Mouse (Mus musculus) E14TG2a.4 (cell line): ENCODE measurements around the gene Gpr179.

Experiments
- H3K27me3 ChIP-seq: 2 replicates; pipeline ENCODE4 v1.6.1; 2014; ENCODE audit warnings: low read length, control low read depth; ENCODE audit not compliant: insufficient read depth
- H3K36me3 ChIP-seq: 2 replicates; pipeline ENCODE4 v1.6.1; 2014; ENCODE audit warnings: low read length, control low read depth; ENCODE audit not compliant: insufficient read depth
- H3K4me1 ChIP-seq: replicated peaks from 2 replicates; pipeline ENCODE4 v1.6.1; 2014; ENCODE audit warnings: low read depth, low read length, control low read depth
- H3K4me3 ChIP-seq: replicated peaks from 2 replicates; pipeline ENCODE4 v1.5.1; 2014; ENCODE audit warnings: mild to moderate bottlenecking, low read length
- H3K9me3 ChIP-seq: 2 replicates; pipeline ENCODE4 v1.6.1; 2014; ENCODE audit warnings: low read length, control low read depth
- CTCF ChIP-seq: conservative IDR thresholded peaks from 2 replicates; pipeline ENCODE4 v1.5.1; 2014; ENCODE audit warnings: low read length
- NANOG ChIP-seq: IDR thresholded peaks from 2 replicates; pipeline ENCODE4 v1.6.1; 2014; ENCODE audit warnings: borderline replicate concordance, low read length, mixed read lengths
- POU5F1 ChIP-seq: IDR thresholded peaks from 2 replicates; pipeline ENCODE4 v1.6.1; 2014; ENCODE audit warnings: low read length, borderline replicate concordance

The Gpr179 gene

DNA sequence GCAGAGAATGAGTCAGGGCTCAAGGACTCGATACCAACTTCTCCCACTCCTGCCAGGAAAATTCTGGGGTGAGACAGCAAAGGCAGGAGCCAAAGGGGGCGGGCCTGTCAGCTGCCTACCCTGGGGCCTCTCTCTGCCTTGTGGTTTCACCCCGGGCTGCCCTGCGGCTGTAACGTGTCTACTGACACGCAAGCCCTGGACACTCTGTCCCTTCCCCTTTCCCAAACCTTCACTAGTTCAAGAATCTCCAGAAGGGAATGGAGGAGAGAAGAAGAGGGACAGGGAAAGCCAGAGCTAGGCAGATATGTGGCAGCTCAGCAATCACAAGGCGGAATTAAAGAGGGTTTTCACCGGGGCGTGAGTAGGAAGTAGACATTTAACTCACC lies 42.4 kb downstream of the Gpr179 start:
- Histone ChIP-seq H3K4me3 (peak overlapping the region; percentile 85), H3K4me1 (peaks cover 57% of the 10 kb centered on the region), H3K27me3 (no peaks in the 10 kb centered on the region), H3K9me3 (no peaks in the 10 kb centered on the region), H3K36me3 (peaks cover 3% of the 10 kb centered on the region; the same call in 1 of the 2 replicates)
- TF ChIP-seq NANOG (no peak), POU5F1 (no peak), CTCF (no peak)

DNA sequence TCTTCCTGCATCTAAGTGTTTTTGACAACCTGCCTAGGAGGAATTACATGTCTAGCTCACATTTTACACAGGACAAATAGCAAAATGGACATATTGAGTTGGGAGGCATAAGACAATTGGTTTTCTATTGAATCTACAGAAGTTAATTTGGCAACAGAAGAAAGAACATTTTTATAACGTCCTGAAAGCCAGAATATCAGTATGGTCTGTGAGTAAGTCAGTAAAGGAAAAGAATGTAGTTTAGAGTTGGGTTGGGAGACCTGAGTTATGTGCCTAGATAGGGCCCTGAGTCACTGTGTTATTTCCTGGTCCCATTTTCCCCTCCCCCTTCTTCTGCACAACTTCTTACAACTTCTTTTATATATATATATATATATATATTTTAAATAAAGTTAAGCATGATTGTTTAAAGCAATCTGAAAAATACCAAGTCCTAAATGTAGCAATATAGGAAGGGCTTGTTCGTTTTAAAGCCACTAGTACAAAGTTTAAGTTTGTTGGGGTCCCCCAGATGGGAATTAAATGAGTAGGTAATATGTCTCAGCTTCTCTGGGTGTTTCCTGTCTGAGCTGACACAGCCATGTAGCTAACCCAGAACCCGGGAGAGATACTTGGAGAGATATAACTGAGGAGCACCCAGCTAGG lies 42.9 kb downstream of the Gpr179 start:
- Histone ChIP-seq H3K36me3 (peaks cover 3% of the 10 kb centered on the region; the same call in 1 of the 2 replicates), H3K4me1 (peaks cover 59% of the 10 kb centered on the region), H3K4me3 (peak overlapping the region; percentile 85), H3K27me3 (no peaks in the 10 kb centered on the region), H3K9me3 (no peaks in the 10 kb centered on the region)
- TF ChIP-seq CTCF, result no peak
- no peak for TF ChIP-seq POU5F1
- TF ChIP-seq NANOG, result no peak

DNA sequence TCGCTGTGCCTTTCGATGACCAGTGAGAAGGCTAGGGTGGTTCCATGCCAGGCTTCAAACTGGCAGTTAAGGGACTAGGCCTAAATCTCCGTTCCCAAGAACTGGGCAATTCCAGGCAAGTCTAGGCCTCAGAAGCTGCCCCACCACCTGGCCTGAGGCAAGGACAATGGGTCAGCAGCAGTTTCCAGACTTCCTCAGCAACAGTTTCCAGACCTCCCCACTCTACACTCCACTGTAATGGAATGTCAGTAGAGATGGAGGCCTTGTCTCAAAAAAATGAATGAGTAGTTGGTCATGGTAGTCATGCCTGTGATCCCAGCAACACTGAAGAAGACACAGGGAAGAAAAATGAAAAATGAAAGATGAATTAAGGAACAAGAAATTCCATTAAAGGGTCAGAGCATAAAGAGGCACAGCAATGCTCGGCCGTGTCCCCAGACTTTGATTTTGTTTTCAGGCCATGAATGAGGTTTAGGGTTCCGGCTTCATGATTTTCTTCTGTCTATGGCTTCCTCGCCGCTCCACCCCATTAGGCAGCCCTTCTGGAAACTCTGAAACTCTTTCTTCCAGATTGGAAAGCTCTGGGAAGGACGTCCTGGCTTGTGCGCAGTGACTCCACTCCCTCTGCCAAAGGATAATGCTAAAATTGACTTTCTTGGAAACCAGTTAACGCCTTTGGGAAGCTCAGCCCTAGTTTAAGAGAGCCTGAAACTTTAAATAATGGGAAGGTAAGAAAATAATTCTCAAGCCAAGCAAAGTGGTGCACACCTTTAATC lies 44.4 kb downstream of the Gpr179 start:
- Histone ChIP-seq H3K9me3 (no peaks in the 10 kb centered on the region), H3K36me3 (peaks cover 3% of the 10 kb centered on the region; the same call in 1 of the 2 replicates), H3K4me3 (peak overlapping the region; percentile 35; the same call in 1 of the 2 replicates), H3K4me1 (peaks cover 73% of the 10 kb centered on the region), H3K27me3 (no peaks in the 10 kb centered on the region)
- no peak for TF ChIP-seq CTCF
- no peak for TF ChIP-seq POU5F1
- no peak for TF ChIP-seq NANOG

DNA sequence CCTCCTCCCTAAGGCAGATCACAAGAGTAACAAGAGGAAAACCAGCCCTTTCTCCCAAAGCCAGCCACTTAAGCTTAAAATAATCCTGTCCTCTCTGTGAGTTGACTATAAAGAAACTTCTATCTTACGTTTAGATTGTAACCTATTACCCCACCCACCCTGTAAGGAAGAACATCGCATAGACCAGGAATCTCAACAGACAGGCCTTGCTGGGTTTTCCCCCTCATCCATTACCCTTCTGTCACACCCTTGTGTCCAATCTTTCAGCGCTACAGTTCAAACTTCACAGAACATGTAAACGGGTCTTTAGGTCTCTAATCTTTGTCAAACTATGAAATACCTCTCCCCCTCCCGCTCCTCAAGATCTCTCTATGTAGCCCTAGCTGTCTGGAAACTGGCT lies 47.2 kb downstream of the Gpr179 start:
- Histone ChIP-seq H3K36me3 (peaks cover 3% of the 10 kb centered on the region; the same call in 1 of the 2 replicates), H3K4me1 (peaks cover 71% of the 10 kb centered on the region), H3K9me3 (no peaks in the 10 kb centered on the region), H3K4me3 (no peak overlapping the region), H3K27me3 (no peaks in the 10 kb centered on the region)
- TF ChIP-seq CTCF, result no peak
- TF ChIP-seq NANOG, result no peak
- no peak for TF ChIP-seq POU5F1

DNA sequence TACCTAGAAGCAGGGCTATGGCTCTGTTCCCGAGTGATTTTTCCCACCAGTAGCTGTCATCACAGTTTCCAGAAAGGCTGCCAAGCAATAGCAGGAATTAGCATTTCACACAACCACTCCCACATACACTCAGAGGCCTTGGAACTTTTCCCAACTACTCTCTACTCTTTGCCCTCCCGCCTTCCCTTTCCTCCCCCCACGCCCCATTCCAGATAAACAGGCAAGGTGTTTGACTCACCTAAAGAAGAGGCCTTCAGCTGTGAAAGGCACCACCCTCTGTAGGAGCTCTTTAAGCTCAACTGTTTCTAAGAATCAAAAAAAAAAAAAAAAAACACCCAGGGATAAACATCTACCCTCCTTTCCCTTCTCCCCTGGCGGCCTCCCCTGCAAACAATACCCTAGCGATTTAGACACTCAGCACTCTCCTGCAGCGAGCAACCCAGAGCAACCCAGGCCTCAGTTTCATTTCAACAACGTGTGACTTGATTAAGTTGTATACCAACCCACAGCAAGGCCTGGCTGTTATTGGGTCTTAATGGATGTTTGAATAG lies 49.6 kb downstream of the Gpr179 start:
- Histone ChIP-seq H3K4me3 (peak overlapping the region; percentile 21), H3K4me1 (peaks cover 66% of the 10 kb centered on the region), H3K27me3 (no peaks in the 10 kb centered on the region), H3K9me3 (no peaks in the 10 kb centered on the region), H3K36me3 (peaks cover 3% of the 10 kb centered on the region; the same call in 1 of the 2 replicates)
- TF ChIP-seq NANOG (no peak), POU5F1 (no peak), CTCF (no peak)

DNA sequence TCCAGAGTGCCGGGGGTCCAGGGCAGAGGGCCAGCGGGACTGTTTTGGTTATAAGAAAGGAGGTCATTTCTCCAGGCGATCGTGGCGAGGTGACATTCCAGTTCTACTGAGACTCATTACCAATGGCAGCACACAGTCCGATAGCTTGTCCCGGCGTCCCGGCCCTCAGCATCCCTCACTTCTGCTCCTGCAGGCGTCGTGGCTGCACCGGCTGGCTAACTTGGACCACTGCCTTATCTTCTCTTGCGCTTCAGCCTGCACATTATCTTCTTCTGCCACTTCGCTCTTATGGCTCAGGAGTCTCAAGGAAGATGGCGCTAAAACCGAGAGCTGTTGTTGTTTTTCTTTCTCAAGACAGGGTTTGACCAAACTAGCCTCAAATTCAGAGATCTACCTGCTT lies 50.5 kb downstream of the Gpr179 start:
- H3K36me3 ChIP-seq, result 0 out of 2 replicates have a peak, but pooled peaks cover under 1% of the 10 kb centered on the region
- TF ChIP-seq CTCF, result no peak
- no peaks in the 10 kb centered on the region for H3K27me3 ChIP-seq
- H3K4me1 ChIP-seq, result peaks cover 61% of the 10 kb centered on the region
- no peaks in the 10 kb centered on the region for H3K9me3 ChIP-seq
- peak overlapping the region; percentile 29; the same call in 1 of the 2 replicates for H3K4me3 ChIP-seq

DNA sequence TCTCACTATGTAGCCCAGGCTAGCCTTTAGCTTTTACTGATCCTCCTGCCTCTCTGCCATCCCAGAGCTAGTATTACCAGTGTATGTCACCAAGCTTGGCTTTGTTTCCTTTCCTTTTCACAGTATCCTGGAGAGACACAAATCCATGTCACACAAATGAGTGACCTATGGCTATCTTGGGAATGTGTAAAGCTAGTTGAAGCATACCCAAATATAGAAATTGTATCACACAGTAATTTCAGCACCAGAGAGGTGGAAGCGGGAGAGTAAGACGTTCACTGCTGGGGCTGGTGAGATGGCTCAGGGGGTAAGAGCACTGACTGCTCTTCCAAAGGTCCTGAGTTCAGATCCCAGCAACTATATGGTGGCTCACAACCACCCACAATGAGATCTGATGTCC lies 51.9 kb downstream of the Gpr179 start:
- Histone ChIP-seq H3K4me3 (no peak overlapping the region), H3K9me3 (no peaks in the 10 kb centered on the region), H3K4me1 (peaks cover 67% of the 10 kb centered on the region), H3K36me3 (no peaks in the 10 kb centered on the region), H3K27me3 (no peaks in the 10 kb centered on the region)
- TF ChIP-seq CTCF (no peak), POU5F1 (no peak), NANOG (no peak)

DNA sequence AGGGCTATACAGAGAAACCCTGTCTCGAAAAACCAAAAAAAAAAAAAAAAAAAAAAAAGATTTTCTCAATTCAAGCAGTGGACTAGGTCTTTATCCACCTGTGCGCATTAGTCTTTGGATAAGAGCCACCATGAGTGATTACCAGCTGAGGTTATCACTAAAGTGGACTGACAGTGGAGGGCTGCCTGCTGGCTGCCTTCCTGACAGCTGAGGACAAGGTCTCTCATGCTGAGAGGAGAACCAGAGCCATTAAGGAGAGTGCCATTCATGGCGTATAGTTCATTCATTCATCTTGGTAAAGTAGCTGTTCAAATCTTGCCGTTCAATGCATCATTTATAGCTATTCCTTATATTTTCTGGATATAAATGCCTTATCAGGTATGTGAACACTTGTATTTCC lies 55.3 kb downstream of the Gpr179 start:
- Histone ChIP-seq H3K4me3 (no peak overlapping the region), H3K4me1 (peaks cover 56% of the 10 kb centered on the region), H3K9me3 (no peaks in the 10 kb centered on the region), H3K27me3 (no peaks in the 10 kb centered on the region), H3K36me3 (no peaks in the 10 kb centered on the region)
- TF ChIP-seq POU5F1 (no peak), NANOG (no peak), CTCF (no peak)

DNA sequence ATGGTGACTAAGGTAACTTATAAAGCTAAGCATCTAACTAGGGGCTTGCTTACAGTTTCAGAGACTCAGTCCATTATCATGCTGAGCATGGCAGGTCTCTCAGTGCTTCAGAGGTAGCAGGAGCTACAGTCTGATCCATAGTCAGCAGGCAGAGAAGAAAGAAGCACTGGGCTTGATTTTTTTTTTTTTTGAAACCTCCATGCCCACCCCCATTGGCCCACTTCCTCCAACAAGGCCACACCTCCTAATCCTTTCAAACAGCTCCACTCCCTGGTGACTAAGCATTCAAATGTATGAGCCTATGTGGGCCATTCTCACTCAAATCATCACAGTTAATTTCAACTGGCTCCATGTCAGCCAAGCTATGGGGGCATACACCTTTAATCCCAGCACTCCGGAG lies 59.1 kb downstream of the Gpr179 start:
- H3K4me3 ChIP-seq, result no peak overlapping the region
- no peaks in the 10 kb centered on the region for H3K9me3 ChIP-seq
- peaks cover 74% of the 10 kb centered on the region for H3K4me1 ChIP-seq
- H3K27me3 ChIP-seq, result no peaks in the 10 kb centered on the region
- H3K36me3 ChIP-seq, result no peaks in the 10 kb centered on the region
- peak; percentile 23 for TF ChIP-seq CTCF
- TF ChIP-seq POU5F1, result no peak
- no peak for TF ChIP-seq NANOG
